Mouse (Mus musculus) testis, adult 2 months (tissue): ENCODE data around the gene Trmt11.

Experiments
- CTCF ChIP-seq: fragments of 200-500 bp; IDR thresholded peaks from 2 replicates; pipeline ENCODE4 v1.5.1; 2012; ENCODE audit warnings: low read depth, mild to moderate bottlenecking, inconsistent platforms, low read length, moderate library complexity; ENCODE audit not compliant: control insufficient read depth, insufficient read depth, insufficient replicate concordance
- POLR2A ChIP-seq: fragments of 200-500 bp; IDR thresholded peaks from 2 replicates; pipeline ENCODE4 v1.6.1; 2012; ENCODE audit warnings: low read depth, mild to moderate bottlenecking, inconsistent platforms, low read length, moderate library complexity; ENCODE audit not compliant: control insufficient read depth

- TF ChIP-seq CTCF (no peak), POLR2A (no peak)
Observed at GRCm38 (mm10) chr10:30555686-30556578, 44.6 kb downstream of the Trmt11 start.
